Mouse (Mus musculus) limb, embryonic 11.5 days (tissue): ENCODE data around the gene Prrt4. TPM values are rescaled to one million over a fixed set of nuclear protein-coding genes. Genes with fewer than 3 reads are reported as not detected.

Experiments used
- ATAC-seq: fragments of 200-750 bp; cut with Nextera tagmentation; 2 replicates; pipeline ENCODE4 v1.8.0; 2017; ENCODE audit warnings: low read depth; ENCODE audit not compliant: insufficient number of reproducible peaks, low FRiP score, low TSS enrichment
- DNase-seq: peaks from one replicate; pipeline ENCODE4 v3.0.0-alpha.2; 2015; ENCODE audit warnings: low spot score
- H3K27ac ChIP-seq: fragments of 300-500 bp; sonication (generic); replicated peaks from 2 replicates; pipeline ENCODE4 v1.5.1; 2014; ENCODE audit warnings: low read depth, mild to moderate bottlenecking, low read length
- H3K27me3 ChIP-seq: fragments of 300-500 bp; sonication (generic); 2 replicates; pipeline ENCODE4 v1.6.1; 2014; ENCODE audit warnings: mild to moderate bottlenecking, low read length, mixed read lengths; ENCODE audit not compliant: control insufficient read depth, insufficient read depth
- H3K36me3 ChIP-seq: fragments of 300-500 bp; sonication (generic); 2 replicates; pipeline ENCODE4 v1.6.1; 2014; ENCODE audit warnings: mild to moderate bottlenecking, low read length, moderate library complexity, mixed read lengths; ENCODE audit not compliant: control insufficient read depth, insufficient read depth
- H3K4me1 ChIP-seq: fragments of 300-500 bp; sonication (generic); 2 replicates; pipeline ENCODE4 v1.6.1; 2014; ENCODE audit warnings: low read length, mixed read lengths; ENCODE audit not compliant: control insufficient read depth, insufficient read depth
- H3K4me2 ChIP-seq: fragments of 300-500 bp; sonication (generic); 2 replicates; pipeline ENCODE4 v1.6.1; 2014; ENCODE audit warnings: low read depth, mild to moderate bottlenecking, moderate library complexity; ENCODE audit not compliant: severe bottlenecking
- H3K4me3 ChIP-seq: fragments of 300-500 bp; sonication (generic); 2 replicates; pipeline ENCODE4 v1.5.1; 2014; ENCODE audit warnings: low read depth, low read length
- H3K9ac ChIP-seq: fragments of 300-500 bp; sonication (generic); 2 replicates; pipeline ENCODE4 v1.6.1; 2014; ENCODE audit warnings: mild to moderate bottlenecking, low read length
- H3K9me3 ChIP-seq: fragments of 300-500 bp; sonication (generic); 2 replicates; pipeline ENCODE4 v1.6.1; 2016; ENCODE audit warnings: low read length; ENCODE audit not compliant: control insufficient read depth
- WGBS: fragments of 180-500 bp; shearing (Covaris S2); extraction: QIAGEN DNeasy Blood & Tissue Kit; methylation state at CpG from one replicate; pipeline ENCODE4 v1.1.7; 2014; 5-methylcytosine and 5-hydroxymethylcytosine counted together
- microRNA-seq: library from miRNA; unstranded; fragments of <30 nt; microRNA quantifications from one replicate; pipeline ENCODE4, GENCODE M21; 2016
- polyA plus RNA-seq: library from polyadenylated mRNA; unstranded; fragments of >200 nt; fragmentation: Nextera tagmentation; extraction: Ambion mirVana; gene quantifications from 2 replicates; pipeline ENCODE4 v1.2.1, GENCODE M21; 2014

The Prrt4 gene
- polyA plus RNA-seq, 1 experiment from 2014 or later: 1.2 TPM

GRCm38 (mm10) chr6:29126878-29127426 lies 52.4 kb downstream of the Prrt4 start:
- WGBS: 93% methylated on average over 7 of the region's 7 CpGs
- Histone ChIP-seq H3K4me3 (no peak overlapping the region), H3K27me3 (no peaks in the 10 kb centered on the region), H3K9me3 (no peaks in the 10 kb centered on the region), H3K27ac (no peak overlapping the region), H3K4me1 (no peaks in the 10 kb centered on the region), H3K9ac (no peak overlapping the region), H3K36me3 (peaks cover 23% of the 10 kb centered on the region), H3K4me2 (no peak overlapping the region)
- ATAC-seq (no peak), DNase-seq (no peak)

GRCm38 (mm10) chr6:29119990-29120389 lies 59.4 kb downstream of the Prrt4 start:
- H3K27ac ChIP-seq: no peak overlapping the region
- H3K9me3 ChIP-seq: no peaks in the 10 kb centered on the region
- no peaks in the 10 kb centered on the region for H3K4me1 ChIP-seq
- peaks cover 4% of the 10 kb centered on the region; the same call in 1 of the 2 replicates for H3K36me3 ChIP-seq
- H3K4me2 ChIP-seq: no peak overlapping the region
- no peak overlapping the region for H3K4me3 ChIP-seq
- no peak for DNase-seq
- no peak overlapping the region for H3K9ac ChIP-seq
- H3K27me3 ChIP-seq: no peaks in the 10 kb centered on the region
- no peak for ATAC-seq
- WGBS: 90% methylated on average over 13 of the region's 13 CpGs

Small RNAs within 50 kb of the gene (microRNA-seq; reads per million reads assigned to microRNA genes)
- not detected for gene Gm24303

Other genes starting within 250 kb of the Prrt4 start
- gene Lep, start 119.4 kb downstream of the Prrt4 start, polyA plus RNA-seq: not detected in 2 replicates
- 70.3 and 74.9 TPM in 2 replicates for gene Rbm28, start 14.6 kb downstream of the Prrt4 start, polyA plus RNA-seq
- gene Impdh1, start 36.8 kb upstream of the Prrt4 start, polyA plus RNA-seq: 40.8 and 50.1 TPM in 2 replicates
- gene Hilpda, start 92.9 kb upstream of the Prrt4 start, polyA plus RNA-seq: 41.6 and 43.0 TPM in 2 replicates
- 0.33 and 0.81 TPM in 2 replicates for gene Fam71f2, start 100.0 kb upstream of the Prrt4 start, polyA plus RNA-seq
- 0.11 TPM in 1 of 2 replicates, not detected in the other for gene Fam71f1, start 139.6 kb upstream of the Prrt4 start, polyA plus RNA-seq
- gene Calu, start 168.5 kb upstream of the Prrt4 start, polyA plus RNA-seq: 308 and 313 TPM in 2 replicates
- 0.24 TPM in 2 replicates for gene Opn1sw, start 208.9 kb upstream of the Prrt4 start, polyA plus RNA-seq
- 37.1 and 37.3 TPM in 2 replicates for gene Ccdc136, start 216.7 kb upstream of the Prrt4 start, polyA plus RNA-seq